Mouse (Mus musculus): Measurements from ENCODE around the gene Marveld3.

GRCm38 (mm10) chr8:109968837-109969236 is 6.8 kb upstream of the Marveld3 start:
- TF ChIP-seq CTCF (IDR thresholded peaks at IDR 0.05; ENCODE audit: borderline replicate concordance, insufficient read depth, low read length) (peak; percentile 11; the same call in 1 of the 2 replicates), POLR2A (IDR thresholded peaks at IDR 0.05; ENCODE audit: low read depth, low read length) (no peak)

Measured in embryonic fibroblast, embryonic 13.5 days (primary cell).